Mouse (Mus musculus) liver, postnatal 0 days (tissue): ENCODE results near the gene Caskin2.

Source experiments
- CTCF ChIP-seq: sonication (generic); IDR thresholded peaks from 2 replicates; pipeline ENCODE4 v1.5.1; 2016; ENCODE audit warnings: antibody characterized with exemption, low read depth
- EP300 ChIP-seq: IDR thresholded peaks from 2 replicates; pipeline ENCODE4 v1.6.1; 2016; ENCODE audit warnings: antibody characterized with exemption, low read depth, mild to moderate bottlenecking

- no peak for TF ChIP-seq EP300
- no peak for TF ChIP-seq CTCF
Measured at GRCm38 (mm10) chr11:115779038-115779571, 34.3 kb downstream of the Caskin2 start.
